Mouse (Mus musculus) bone marrow macrophage, adult 2 months (primary cell): ENCODE results near the gene Ifna5.

ENCODE experiments used
- CTCF ChIP-seq: IDR thresholded peaks from 2 replicates; pipeline ENCODE4 v1.5.1; 2012; ENCODE audit warnings: low read depth, mild to moderate bottlenecking, low read length, moderate library complexity
- POLR2A ChIP-seq: IDR thresholded peaks from 2 replicates; pipeline ENCODE4 v1.6.1; 2012; ENCODE audit warnings: mild to moderate bottlenecking, low read depth, low read length, borderline replicate concordance

DNA sequence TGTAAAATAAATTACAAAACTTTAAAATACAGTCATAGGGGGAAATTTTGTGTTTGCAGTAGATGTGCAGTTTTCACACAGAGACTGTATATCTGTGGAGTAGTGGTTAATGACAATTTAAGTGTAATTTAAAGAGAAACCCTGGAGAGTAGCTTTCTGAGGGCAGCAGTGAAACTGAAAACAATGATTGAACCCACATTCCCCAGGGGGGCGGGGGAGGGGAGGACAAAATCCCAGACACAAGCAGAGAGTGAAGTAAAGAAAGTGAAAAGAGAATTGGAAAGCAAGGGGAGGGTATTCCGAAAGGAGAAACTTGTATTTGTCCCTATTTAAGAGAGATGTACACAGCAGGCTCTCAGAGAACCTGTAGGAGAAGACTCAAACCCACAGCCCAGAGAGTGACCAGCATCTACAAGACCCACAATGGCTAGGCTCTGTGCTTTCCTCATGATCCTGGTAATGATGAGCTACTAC, 6.2 kb downstream of the Ifna5 start, which contains the start of gene Ifna4:
- TF ChIP-seq POLR2A (no peak), CTCF (no peak)
